Mouse (Mus musculus) heart, adult 2 months (tissue): ENCODE measurements around the gene Rarres2. TPM values are rescaled to one million over a fixed set of nuclear protein-coding genes. Genes with fewer than 3 reads are reported as not detected.
A peak's percentile ranks its signal among the peaks of the same experiment; 100 is the strongest.

Experiments used
- DNase-seq, 2 experiments: peaks; one replicate each; pipeline ENCODE4 v3.0.0; 2021
- H3K27ac ChIP-seq: fragments of 200-600 bp; 2 replicates; pipeline ENCODE4 v1.8.1; 2022
- H3K27me3 ChIP-seq: fragments of 200-500 bp; 2 replicates; pipeline ENCODE4 v1.6.1; 2012; ENCODE audit warnings: mild to moderate bottlenecking, low read length, inconsistent platforms, mixed read lengths; ENCODE audit not compliant: control insufficient read depth, insufficient read depth
- H3K36me3 ChIP-seq: fragments of 200-500 bp; 2 replicates; pipeline ENCODE4 v1.6.1; 2012; ENCODE audit warnings: low read length, inconsistent platforms; ENCODE audit not compliant: control insufficient read depth, insufficient read depth
- H3K4me1 ChIP-seq: fragments of 200-500 bp; 2 replicates; pipeline ENCODE4 v1.6.1; 2011; ENCODE audit warnings: low read length; ENCODE audit not compliant: control insufficient read depth, insufficient read depth
- H3K4me3 ChIP-seq: fragments of 200-600 bp; 2 replicates; pipeline ENCODE4 v1.8.1; 2022
- H3K79me2 ChIP-seq: fragments of 200-500 bp; replicated peaks from 2 replicates; pipeline ENCODE4 v1.6.1; 2012; ENCODE audit warnings: mild to moderate bottlenecking, inconsistent platforms, low read length, moderate library complexity, mixed read lengths; ENCODE audit not compliant: control insufficient read depth, insufficient read depth
- H3K9ac ChIP-seq: fragments of 200-500 bp; 2 replicates; pipeline ENCODE4 v1.6.1; 2012; ENCODE audit warnings: low read depth, mild to moderate bottlenecking, control low read depth, inconsistent platforms, low read length, mixed read lengths
- CTCF ChIP-seq: fragments of 200-600 bp; IDR thresholded peaks from 2 replicates; pipeline ENCODE4 v1.8.1; 2022; ENCODE audit warnings: antibody characterized with exemption, mild to moderate bottlenecking, moderate library complexity
- EP300 ChIP-seq: fragments of 200-500 bp; IDR thresholded peaks from 2 replicates; pipeline ENCODE4 v1.6.1; 2011; ENCODE audit warnings: low read depth, low read length, control low read depth; ENCODE audit not compliant: insufficient read depth
- POLR2A ChIP-seq: fragments of 200-500 bp; IDR thresholded peaks from 2 replicates; pipeline ENCODE4 v1.6.1; 2011; ENCODE audit warnings: mild to moderate bottlenecking, low read depth, low read length, control low read depth; ENCODE audit not compliant: insufficient read depth
- WGBS: fragments of 180-500 bp; shearing (Covaris S2); methylation state at CpG from one replicate; pipeline ENCODE4 v1.1.7; 2018; 5-methylcytosine and 5-hydroxymethylcytosine counted together
- intact Hi-C: fragments of 180-260 bp; cut with DNase I; formaldehyde crosslinking; loops from one replicate; pipeline ENCODE4 v1.15.1; 2025
- polyA plus RNA-seq: library from polyadenylated mRNA; depleted of rRNA; stranded (reverse); fragments of >200 nt; gene quantifications from 2 replicates; pipeline ENCODE4 v1.2.3, GENCODE M21; 2012
- total RNA-seq, 2 experiments: library from RNA; stranded (reverse); gene quantifications; 2 replicates each; pipeline ENCODE4 v1.2.3; 2021

Rarres2 gene
- total and polyA plus RNA-seq, 3 experiments: 70.9 to 99.3 (median 82.4) TPM

DNA sequence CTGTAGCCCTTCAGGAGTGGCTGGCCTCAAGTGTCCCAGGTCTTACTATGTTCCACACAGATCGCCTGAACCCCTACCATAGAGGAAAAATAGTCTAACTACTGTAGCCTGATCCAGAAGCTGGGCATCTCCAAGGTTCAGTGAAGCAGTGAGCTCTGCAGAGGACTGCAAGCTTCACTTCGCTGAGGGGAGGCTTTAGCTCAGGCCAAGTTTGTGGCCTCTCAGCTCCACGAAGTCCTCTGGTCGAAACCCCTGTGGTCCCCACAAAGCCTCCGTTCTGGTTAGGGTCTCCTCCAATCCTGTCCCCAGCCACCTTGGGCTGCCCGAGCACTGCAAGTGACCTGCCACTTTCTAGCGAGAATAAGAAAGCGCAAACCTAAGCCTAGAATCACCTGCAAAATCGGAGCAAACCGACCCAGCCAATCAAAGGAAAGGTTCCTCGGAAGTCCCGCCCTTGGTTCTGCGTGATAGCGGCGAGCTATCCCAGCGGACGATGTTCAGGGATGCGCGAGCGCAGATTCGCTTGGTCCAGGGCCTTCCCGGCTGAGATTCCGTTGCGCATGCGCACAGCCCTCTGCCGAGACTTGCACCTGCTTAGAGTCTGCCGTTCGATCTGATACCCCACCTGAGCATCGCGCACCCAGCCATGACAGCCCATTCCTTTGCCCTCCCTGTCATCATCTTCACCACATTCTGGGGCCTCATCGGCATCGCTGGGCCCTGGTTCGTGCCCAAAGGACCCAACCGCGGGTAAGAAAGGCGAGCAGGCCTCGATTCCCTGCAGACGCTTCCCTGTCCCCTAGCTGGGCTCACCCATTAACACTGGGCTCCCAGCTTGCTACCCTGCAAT is 35.3 kb downstream of the Rarres2 start, which contains the start of gene Atp6v0e2:
Gene Atp6v0e2, plus strand, starts transcription at position 511 of the 850 bp plus-strand sequence.
- Histone ChIP-seq H3K27me3 (no peaks in the 10 kb centered on the region), H3K9ac (peak within 1 kb of the TSS; percentile 65), H3K4me3 (peak within 1 kb of the TSS; percentile 55), H3K4me1 (peaks cover 1% of the 10 kb centered on the region), H3K27ac (peak within 1 kb of the TSS; percentile 69), H3K79me2 (no peaks in the 10 kb centered on the region), H3K36me3 (no peaks in the 10 kb centered on the region)
- intact Hi-C loops: loop anchor here (5.0 kb wide), 2 partner anchors 235 to 360 kb away; partner anchors contain the start of gene Gimap3
- WGBS: 11% methylated on average over 38 of the region's 38 CpGs
- peak; percentile 84 to 87 for DNase-seq
- no peak; the same call in 1 of the 2 replicates for TF ChIP-seq CTCF
- peak; percentile 32; the same call in 1 of the 2 replicates for TF ChIP-seq POLR2A

DNA sequence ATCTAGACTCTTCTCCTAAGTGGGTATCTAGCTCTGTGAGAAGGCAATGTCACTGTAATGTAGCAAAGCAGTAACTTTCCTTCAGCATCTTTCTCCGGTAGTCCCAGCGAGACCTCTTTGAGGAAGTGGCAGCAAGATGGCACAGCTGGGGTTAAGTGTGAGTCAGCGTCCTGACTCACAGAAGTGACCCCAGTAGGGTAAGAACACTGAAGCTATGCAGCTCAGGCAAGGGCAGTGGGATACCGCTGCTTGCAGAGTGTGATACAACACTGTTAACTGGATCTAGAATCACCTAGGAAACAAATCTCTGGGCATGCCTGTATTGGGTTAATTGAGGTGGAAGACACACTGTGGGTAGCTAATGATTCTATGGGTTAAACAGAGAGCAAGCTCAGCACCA is 36.5 kb downstream of the Rarres2 start:
- H3K27ac ChIP-seq: no peak overlapping the region
- TF ChIP-seq CTCF (no peak), EP300 (no peak), POLR2A (no peak)
- no peaks in the 10 kb centered on the region for H3K79me2 ChIP-seq
- no peaks in the 10 kb centered on the region for H3K36me3 ChIP-seq
- no peak overlapping the region for H3K4me3 ChIP-seq
- no peak for DNase-seq
- peaks cover 1% of the 10 kb centered on the region for H3K4me1 ChIP-seq
- no peak overlapping the region for H3K9ac ChIP-seq
- intact Hi-C loops: loop anchor here (5.0 kb wide), 2 partner anchors 236 to 359 kb away; partner anchors contain the start of gene Gimap3
- WGBS: 67% methylated on average over 4 of the region's 4 CpGs
- H3K27me3 ChIP-seq: no peaks in the 10 kb centered on the region

DNA sequence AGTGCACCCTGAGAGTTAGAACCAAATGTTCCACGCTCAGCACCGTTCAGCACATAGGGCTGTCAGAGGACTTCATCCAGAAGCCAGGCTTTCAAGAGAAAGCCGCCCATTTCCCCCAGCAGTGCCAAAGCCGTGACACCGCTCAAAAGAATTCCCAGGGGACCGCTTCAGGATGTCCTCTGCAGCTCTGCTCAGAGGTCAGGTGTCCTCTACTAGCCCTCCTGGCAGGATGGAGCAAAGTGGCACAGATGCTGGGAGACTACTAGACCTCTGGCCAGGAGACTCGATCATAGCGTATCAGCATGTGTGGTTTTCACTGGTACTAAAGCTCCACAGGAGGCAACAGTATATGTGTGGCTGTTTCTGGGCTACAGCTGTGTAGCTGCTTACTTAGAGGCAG is 37.7 kb downstream of the Rarres2 start:
- WGBS: 54% methylated on average over 8 of the region's 8 CpGs

DNA sequence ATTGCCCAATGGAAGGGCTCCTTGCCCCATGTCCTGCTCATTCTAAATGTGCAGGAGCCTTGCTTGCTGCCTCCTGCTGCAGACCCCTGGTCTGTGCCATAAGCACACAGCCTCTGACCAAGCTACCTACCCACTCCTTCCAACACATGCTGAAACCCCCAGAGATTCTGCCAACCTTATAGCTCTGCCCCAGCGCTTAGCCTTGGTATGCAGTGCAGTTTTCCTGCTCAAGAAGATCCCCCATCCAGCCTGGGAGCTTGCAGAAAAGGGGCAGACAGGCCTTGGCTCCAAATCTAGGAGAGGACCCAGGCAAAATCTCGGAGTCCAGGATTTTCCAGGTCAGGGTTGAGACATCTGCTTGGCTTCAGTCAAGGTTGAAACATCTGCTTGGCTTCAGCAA is 39.1 kb downstream of the Rarres2 start:
- Histone ChIP-seq H3K4me1 (peaks cover 1% of the 10 kb centered on the region), H3K9ac (no peak overlapping the region), H3K4me3 (no peak overlapping the region), H3K36me3 (no peaks in the 10 kb centered on the region), H3K27ac (no peak overlapping the region), H3K79me2 (no peaks in the 10 kb centered on the region), H3K27me3 (no peaks in the 10 kb centered on the region)
- no peak for DNase-seq
- WGBS: 90% methylated on average over 2 of the region's 2 CpGs
- TF ChIP-seq EP300: no peak
- no peak for TF ChIP-seq CTCF
- no peak for TF ChIP-seq POLR2A
- intact Hi-C loops: no loop called here

More for the DNA sequence above, 37.7 kb downstream of the Rarres2 start:
- peaks cover 1% of the 10 kb centered on the region for H3K4me1 ChIP-seq
- H3K36me3 ChIP-seq: no peaks in the 10 kb centered on the region
- no peak overlapping the region for H3K27ac ChIP-seq
- DNase-seq: no peak
- intact Hi-C loops: loop anchor here (5.0 kb wide), 2 partner anchors 237 to 358 kb away; partner anchors contain the start of gene Gimap3
- no peaks in the 10 kb centered on the region for H3K27me3 ChIP-seq
- no peak for TF ChIP-seq EP300
- no peak for TF ChIP-seq POLR2A
- TF ChIP-seq CTCF: no peak
- no peak overlapping the region for H3K4me3 ChIP-seq
- H3K79me2 ChIP-seq: no peaks in the 10 kb centered on the region
- H3K9ac ChIP-seq: no peak overlapping the region

DNA sequence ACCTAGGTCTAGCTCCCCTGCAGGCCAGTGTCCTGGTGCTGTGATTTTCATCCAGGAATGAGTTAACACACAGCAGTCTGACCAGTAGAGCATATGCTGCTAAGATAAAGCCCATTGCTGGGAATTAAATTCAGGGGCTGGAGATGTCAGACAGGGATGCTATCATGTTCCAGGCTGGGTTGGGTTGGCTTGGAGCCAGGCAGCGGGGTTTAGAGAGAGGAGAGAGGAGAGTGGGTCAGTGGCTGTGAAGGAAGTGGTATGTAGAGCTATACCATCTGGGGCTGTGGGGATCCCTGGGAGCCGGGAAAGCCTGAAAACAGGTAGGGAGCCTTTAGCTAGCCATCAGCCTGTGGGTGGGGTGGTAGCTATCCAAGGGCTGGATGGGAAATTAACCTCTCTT is 41.7 kb downstream of the Rarres2 start:
- intact Hi-C loops: no loop called here
- Histone ChIP-seq H3K27me3 (no peaks in the 10 kb centered on the region), H3K27ac (no peak overlapping the region), H3K79me2 (no peaks in the 10 kb centered on the region), H3K9ac (no peak overlapping the region), H3K4me1 (no peaks in the 10 kb centered on the region; the same call in 1 of the 2 replicates), H3K36me3 (no peaks in the 10 kb centered on the region), H3K4me3 (no peak overlapping the region)
- DNase-seq: no peak
- 48% methylated on average over 2 of the region's 2 CpGs for WGBS
- no peak for TF ChIP-seq CTCF
- no peak for TF ChIP-seq EP300
- no peak for TF ChIP-seq POLR2A

DNA sequence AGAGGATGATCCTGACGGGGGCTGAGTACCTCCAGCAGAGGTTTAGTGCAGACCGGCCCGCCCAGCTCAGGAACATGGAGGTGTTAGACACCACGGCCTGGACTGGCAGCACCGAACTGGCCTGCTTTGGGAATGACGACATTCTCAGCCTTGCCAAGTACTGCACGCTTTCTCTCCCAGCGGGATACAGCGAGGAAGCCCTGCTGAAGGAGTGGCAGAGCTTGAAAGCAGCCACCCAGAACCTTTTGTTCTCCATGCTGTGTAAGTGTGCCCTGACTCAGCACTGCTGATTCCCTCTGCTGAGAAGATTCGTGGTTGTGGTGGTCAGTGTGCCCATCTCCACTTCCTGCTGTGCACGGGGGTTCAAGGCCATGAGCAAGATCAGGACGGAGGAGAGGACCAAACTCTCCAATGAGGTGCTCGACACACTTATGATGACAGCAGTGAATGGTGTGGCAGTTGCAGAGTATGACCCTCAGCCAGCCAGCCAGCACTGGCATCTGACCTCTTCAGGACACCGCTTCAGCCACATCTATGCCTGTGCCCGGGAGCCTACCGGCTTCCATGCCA is 42.6 kb downstream of the Rarres2 start:
- Histone ChIP-seq H3K27ac (no peak overlapping the region), H3K27me3 (no peaks in the 10 kb centered on the region), H3K4me3 (no peak overlapping the region), H3K4me1 (no peaks in the 10 kb centered on the region; the same call in 1 of the 2 replicates), H3K79me2 (no peaks in the 10 kb centered on the region), H3K36me3 (no peaks in the 10 kb centered on the region), H3K9ac (no peak overlapping the region)
- no peak for DNase-seq
- intact Hi-C loops: no loop called here
- TF ChIP-seq CTCF (no peak), EP300 (no peak), POLR2A (no peak)
- 71% methylated on average over 16 of the region's 16 CpGs for WGBS
